Comparison of ENCODE assay signal across 27 mouse cellular contexts in genomic region chr11:89358546-89358945, GRCm38 (mm10). TPM values are rescaled to one million over a fixed set of nuclear protein-coding genes. Genes with fewer than 3 reads are reported as not detected.
"Had no signal": no experiment of that assay in that cellular context is flagged by ENCODE, and none has a peak within 500 bp of the region (broad histone marks: within the 10 kb centered on the region; RNA-seq: fewer than 3 reads in every experiment).

No protein-coding gene starts in this region.

- DNase-seq: gastrocnemius, postnatal 10 days; gastrocnemius, postnatal 36 days; heart, adult 11 months; heart, adult 2 months; heart, postnatal 14 days; heart, postnatal 36 days; kidney, adult 11 months; kidney, adult 2 months; kidney, adult 9 months; kidney, postnatal 14 days; kidney, postnatal 36 days; layer of hippocampus, adult 9-11 months; layer of hippocampus, postnatal 36 days; left cerebral cortex, postnatal 4 days had no signal

- H3K36me3 ChIP-seq: heart, embryonic 13.5 days; heart, embryonic 15.5 days; hindbrain, embryonic 13.5 days; hindbrain, embryonic 15.5 days; kidney, embryonic 15.5 days; liver, embryonic 12.5 days had no signal

- H3K4me1 ChIP-seq: hindbrain, embryonic 15.5 days; liver, embryonic 12.5 days had no signal

- H3K9ac ChIP-seq: heart, embryonic 13.5 days; heart, embryonic 15.5 days; hindbrain, embryonic 13.5 days; hindbrain, embryonic 15.5 days; kidney, embryonic 15.5 days; liver, embryonic 12.5 days; liver, embryonic 14.5 days had no signal

- H3K27me3 ChIP-seq: heart, embryonic 13.5 days; heart, embryonic 15.5 days; hindbrain, embryonic 13.5 days; hindbrain, embryonic 15.5 days; liver, embryonic 12.5 days had no signal

- ATAC-seq: hindbrain, postnatal 0 days; intestine, embryonic 16.5 days; liver, embryonic 12.5 days had no signal

- H3K9me3 ChIP-seq: heart, embryonic 13.5 days; heart, embryonic 15.5 days; hindbrain, embryonic 13.5 days; hindbrain, embryonic 15.5 days; kidney, embryonic 15.5 days; liver, embryonic 12.5 days had no signal

- H3K4me3 ChIP-seq: heart, adult 2 months; heart, embryonic 13.5 days; heart, embryonic 15.5 days; hindbrain, embryonic 13.5 days; hindbrain, embryonic 15.5 days; kidney, embryonic 15.5 days; liver, embryonic 12.5 days had no signal

- H3K27ac ChIP-seq: heart, adult 2 months; heart, embryonic 13.5 days; heart, embryonic 15.5 days; hindbrain, embryonic 13.5 days; hindbrain, embryonic 15.5 days; hindbrain, postnatal 0 days; kidney, embryonic 15.5 days; kidney, postnatal 0 days; liver, embryonic 12.5 days; liver, embryonic 14.5 days had no signal

- H3K4me2 ChIP-seq: heart, embryonic 11.5 days; heart, embryonic 13.5 days; heart, embryonic 15.5 days; hindbrain, embryonic 13.5 days; hindbrain, embryonic 15.5 days; kidney, embryonic 15.5 days; liver, embryonic 12.5 days had no signal

RNA-seq across cellular contexts. Expression of gene Nog, which starts 56.4 kb away (rescaled TPM):
- polyA plus RNA-seq: heart, postnatal 0 days; liver, adult 2 months had no signal
